Mouse (Mus musculus) myocyte (in vitro differentiated cells): ENCODE results near the gene Pspn. TPM values are rescaled to one million over a fixed set of nuclear protein-coding genes. Genes with fewer than 3 reads are reported as not detected.

ENCODE experiments used
- H3K27me3 ChIP-seq: one replicate; pipeline ENCODE4 v1.6.1; 2011; ENCODE audit not compliant: control insufficient read depth, insufficient read depth, insufficient read length
- H3K36me3 ChIP-seq: one replicate; pipeline ENCODE4 v1.6.1; 2011; ENCODE audit not compliant: control insufficient read depth, insufficient read depth
- H3K4me2 ChIP-seq: one replicate; pipeline ENCODE4 v1.6.1; 2011; ENCODE audit warnings: low read depth, control low read depth
- H3K4me3 ChIP-seq: one replicate; pipeline ENCODE4 v1.5.1; 2011; ENCODE audit warnings: mild to moderate bottlenecking, control low read depth, moderate library complexity
- H3K79me2 ChIP-seq: one replicate; pipeline ENCODE4 v1.6.1; 2011; ENCODE audit not compliant: control insufficient read depth, insufficient read depth
- H3ac ChIP-seq: one replicate; pipeline ENCODE4 v1.6.1; 2011; ENCODE audit not compliant: control insufficient read depth, insufficient read length
- CEBPB ChIP-seq: IDR thresholded peaks from 2 replicates; pipeline ENCODE4 v1.6.1; 2011; ENCODE audit warnings: mild to moderate bottlenecking, moderate library complexity; ENCODE audit not compliant: poor library complexity, insufficient read depth, severe bottlenecking
- E2F4 ChIP-seq: IDR thresholded peaks from one replicate; pipeline ENCODE4 v1.6.1; 2011; ENCODE audit warnings: mild to moderate bottlenecking, control low read depth, moderate library complexity; ENCODE audit not compliant: insufficient read depth
- MAX ChIP-seq: IDR thresholded peaks from one replicate; pipeline ENCODE4 v1.6.1; 2011; ENCODE audit warnings: low read depth, mild to moderate bottlenecking, control low read depth
- MYOD1 ChIP-seq, 3 experiments: IDR thresholded peaks; one replicate each; pipeline ENCODE4 v1.6.1; 2011; ENCODE audit warnings: control low read depth in 2 of 3, low read depth in 2 of 3, mild to moderate bottlenecking in 2 of 3, moderate library complexity in 1 of 3; ENCODE audit not compliant: insufficient read length in 2 of 3, control insufficient read depth in 1 of 3
- MYOG ChIP-seq, 3 experiments: IDR thresholded peaks; one replicate each; pipeline ENCODE4 v1.6.1; 2011; ENCODE audit warnings: control low read depth in 2 of 3, low read depth in 2 of 3, mild to moderate bottlenecking in 2 of 3; ENCODE audit not compliant: insufficient read length in 2 of 3, control insufficient read depth in 1 of 3, insufficient read depth in 1 of 3
- POLR2AphosphoS2 ChIP-seq: IDR thresholded peaks from one replicate; pipeline ENCODE4 v1.6.1; 2011; ENCODE audit warnings: low read depth, control low read depth; ENCODE audit not compliant: insufficient read length
- REST ChIP-seq: IDR thresholded peaks from one replicate; pipeline ENCODE4 v1.6.1; 2011; ENCODE audit warnings: mild to moderate bottlenecking, control low read depth, moderate library complexity; ENCODE audit not compliant: insufficient read depth, insufficient read length
- SRF ChIP-seq: IDR thresholded peaks from one replicate; pipeline ENCODE4 v1.6.1; 2011; ENCODE audit warnings: low read depth; ENCODE audit not compliant: control insufficient read depth, insufficient read length
- TCF12 ChIP-seq: IDR thresholded peaks from one replicate; pipeline ENCODE4 v1.6.1; 2011; ENCODE audit warnings: mild to moderate bottlenecking, control low read depth; ENCODE audit not compliant: poor library complexity, insufficient read depth, severe bottlenecking
- TCF3 ChIP-seq: IDR thresholded peaks from one replicate; pipeline ENCODE4 v1.6.1; 2011; ENCODE audit warnings: low read depth, control low read depth; ENCODE audit not compliant: insufficient read length
- USF1 ChIP-seq: IDR thresholded peaks from one replicate; pipeline ENCODE4 v1.6.1; 2011; ENCODE audit warnings: low read depth, mild to moderate bottlenecking, control low read depth, moderate library complexity
- polyA plus RNA-seq: library from polyadenylated mRNA; unstranded; fragments of >200 nt; fragmentation: generic; extraction: Trizol; gene quantifications from one replicate; pipeline ENCODE4 v1.2.1, GENCODE M21; 2012; ENCODE audit warnings: missing spikeins

Pspn gene
- polyA plus RNA-seq, 1 experiment = 1.1 TPM

GRCm38 (mm10) chr17:56950915-56951314, 48.9 kb downstream of the Pspn start:
- Histone ChIP-seq H3K79me2 (no peaks in the 10 kb centered on the region), H3K4me2 (no peak overlapping the region), H3ac (no peak overlapping the region), H3K36me3 (no peaks in the 10 kb centered on the region), H3K27me3 (peaks cover 13% of the 10 kb centered on the region), H3K4me3 (no peak overlapping the region)
- TF ChIP-seq MAX (no peak), E2F4 (no peak), SRF (no peak), TCF12 (no peak), POLR2AphosphoS2 (no peak), TCF3 (no peak), MYOD1 (IDR thresholded peaks at IDR 0.05; ENCODE audit: control insufficient read depth in 1 of 3, insufficient read length in 2 of 3, low read depth in 2 of 3) (no peak), REST (no peak), USF1 (no peak), MYOG (IDR thresholded peaks at IDR 0.05; ENCODE audit: control insufficient read depth in 1 of 3, insufficient read depth in 1 of 3, insufficient read length in 2 of 3, low read depth in 2 of 3) (no peak), CEBPB (no peak)

Other genes with a start within 250 kb of the Pspn start
- 0.78 TPM for gene Nrtn, start 242.5 kb downstream of the Pspn start, polyA plus RNA-seq
- 38.7 TPM for gene Dus3l, start 235.3 kb downstream of the Pspn start, polyA plus RNA-seq
- gene Prr22, start 229.8 kb downstream of the Pspn start, polyA plus RNA-seq = 0.16 TPM
- gene Rfx2, start 169.0 kb downstream of the Pspn start, polyA plus RNA-seq = 4.4 TPM
- gene Acsbg2, start 125.6 kb downstream of the Pspn start, polyA plus RNA-seq = not detected
- 0.01 TPM for gene 1700061G19Rik, start 124.5 kb downstream of the Pspn start, polyA plus RNA-seq
- gene Mllt1, start 64.6 kb downstream of the Pspn start, polyA plus RNA-seq = 28.5 TPM
- not detected for gene Acer1, start 17.9 kb downstream of the Pspn start, polyA plus RNA-seq
- gene Clpp, start 9.7 kb downstream of the Pspn start, polyA plus RNA-seq = 154 TPM
- 61.9 TPM for gene Alkbh7, start 2.7 kb downstream of the Pspn start, polyA plus RNA-seq
- gene Gtf2f1, start 11.3 kb upstream of the Pspn start, polyA plus RNA-seq = 61.6 TPM
- gene Gm17949, start 11.5 kb upstream of the Pspn start, polyA plus RNA-seq = 0.04 TPM
- gene Khsrp, start 31.5 kb upstream of the Pspn start, polyA plus RNA-seq = 42.5 TPM
- gene Slc25a41, start 41.6 kb upstream of the Pspn start, polyA plus RNA-seq = not detected
- gene Crb3, start 59.1 kb upstream of the Pspn start, polyA plus RNA-seq = not detected
- gene Slc25a23, start 59.8 kb upstream of the Pspn start, polyA plus RNA-seq = 2.2 TPM
- 0.04 TPM for gene Dennd1c, start 78.5 kb upstream of the Pspn start, polyA plus RNA-seq
- 0.14 TPM for gene Tubb4a, start 87.8 kb upstream of the Pspn start, polyA plus RNA-seq
- gene Tnfsf9, start 105.3 kb upstream of the Pspn start, polyA plus RNA-seq = 7.0 TPM
- gene Cd70, start 149.8 kb upstream of the Pspn start, polyA plus RNA-seq = not detected
- gene Tnfsf14, start 194.2 kb upstream of the Pspn start, polyA plus RNA-seq = not detected
- gene C3, start 228.1 kb upstream of the Pspn start, polyA plus RNA-seq = 0.12 TPM
- 53.9 TPM for gene Gpr108, start 248.4 kb upstream of the Pspn start, polyA plus RNA-seq
- gene Trip10, start 249.4 kb upstream of the Pspn start, polyA plus RNA-seq = 39.2 TPM